Mouse (Mus musculus) ES-Bruce4 (cell line): ENCODE results near the gene Lingo2. TPM values are rescaled to one million over a fixed set of nuclear protein-coding genes. Genes with fewer than 3 reads are reported as not detected.

Source experiments
- H3K27ac ChIP-seq: 2 replicates; pipeline ENCODE4 v1.5.1; 2012; ENCODE audit warnings: low read length, inconsistent platforms; ENCODE audit not compliant: insufficient read depth
- H3K27me3 ChIP-seq: 2 replicates; pipeline ENCODE4 v1.6.1; 2012; ENCODE audit warnings: mild to moderate bottlenecking, low read length, inconsistent platforms; ENCODE audit not compliant: control insufficient read depth, poor library complexity, insufficient read depth, severe bottlenecking
- H3K36me3 ChIP-seq: 2 replicates; pipeline ENCODE4 v1.6.1; 2012; ENCODE audit warnings: inconsistent platforms, mild to moderate bottlenecking, low read length, moderate library complexity; ENCODE audit not compliant: control insufficient read depth, poor library complexity, insufficient read depth, severe bottlenecking
- H3K4me1 ChIP-seq: one replicate; pipeline ENCODE4 v1.8.1; 2011; ENCODE audit warnings: low read length; ENCODE audit not compliant: control insufficient read depth, insufficient read depth
- H3K4me3 ChIP-seq: 2 replicates; pipeline ENCODE4 v1.5.1; 2011; ENCODE audit warnings: low read depth, mild to moderate bottlenecking, low read length
- H3K9ac ChIP-seq: 2 replicates; pipeline ENCODE4 v1.6.1; 2012; ENCODE audit warnings: low read depth, mild to moderate bottlenecking, inconsistent platforms; ENCODE audit not compliant: poor library complexity, severe bottlenecking
- H3K9me3 ChIP-seq: replicated peaks from 2 replicates; pipeline ENCODE4 v1.6.1; 2012; ENCODE audit warnings: mild to moderate bottlenecking, low read length, inconsistent platforms; ENCODE audit not compliant: control insufficient read depth, poor library complexity, insufficient read depth, severe bottlenecking
- CTCF ChIP-seq: IDR thresholded peaks from one replicate; pipeline ENCODE4 v1.8.1; 2011; ENCODE audit warnings: low read depth, low read length
- EP300 ChIP-seq: IDR thresholded peaks from 2 replicates; pipeline ENCODE4 v1.6.1; 2011; ENCODE audit warnings: low read depth, low read length; ENCODE audit not compliant: insufficient read depth
- POLR2A ChIP-seq: IDR thresholded peaks from one replicate; pipeline ENCODE4 v1.8.1; 2011; ENCODE audit warnings: low read length; ENCODE audit not compliant: insufficient read depth
- polyA plus RNA-seq: library from polyadenylated mRNA; stranded (reverse); fragments of >200 nt; gene quantifications from 2 replicates; pipeline ENCODE4 v1.2.4, GENCODE M21; 2011; ENCODE audit warnings: low read depth; ENCODE audit not compliant: missing spikeins, insufficient read depth, insufficient read length

Lingo2 gene
- polyA plus RNA-seq, 1 experiment: not detected

GRCm38 (mm10) chr4:36775088-36775487 is 176.5 kb downstream of the Lingo2 start:
- Histone ChIP-seq H3K36me3 (no peaks in the 10 kb centered on the region), H3K9ac (no peak overlapping the region)
- TF ChIP-seq EP300 (no peak), CTCF (no peak), POLR2A (no peak)

GRCm38 (mm10) chr4:36730691-36731090 is 220.9 kb downstream of the Lingo2 start:
- Histone ChIP-seq H3K4me1 (no peaks in the 10 kb centered on the region), H3K27me3 (no peaks in the 10 kb centered on the region), H3K9ac (no peak overlapping the region), H3K9me3 (no peaks in the 10 kb centered on the region), H3K27ac (no peak overlapping the region), H3K36me3 (no peaks in the 10 kb centered on the region), H3K4me3 (no peak overlapping the region)
- no peak for TF ChIP-seq CTCF
- no peak for TF ChIP-seq POLR2A
- TF ChIP-seq EP300: no peak

More at GRCm38 (mm10) chr4:36775088-36775487, 176.5 kb downstream of the Lingo2 start:
- no peaks in the 10 kb centered on the region for H3K27me3 ChIP-seq
- H3K4me1 ChIP-seq: no peaks in the 10 kb centered on the region
- H3K4me3 ChIP-seq: no peak overlapping the region
- no peaks in the 10 kb centered on the region for H3K9me3 ChIP-seq
- no peak overlapping the region for H3K27ac ChIP-seq

GRCm38 (mm10) chr4:36716411-36716810 is 235.1 kb downstream of the Lingo2 start:
- Histone ChIP-seq H3K27ac (no peak overlapping the region), H3K4me3 (no peak overlapping the region), H3K4me1 (no peaks in the 10 kb centered on the region), H3K27me3 (no peaks in the 10 kb centered on the region), H3K9ac (no peak overlapping the region), H3K9me3 (no peaks in the 10 kb centered on the region), H3K36me3 (no peaks in the 10 kb centered on the region)
- no peak for TF ChIP-seq POLR2A
- no peak for TF ChIP-seq EP300
- TF ChIP-seq CTCF: no peak

GRCm38 (mm10) chr4:36698888-36699287 is 252.7 kb downstream of the Lingo2 start:
- Histone ChIP-seq H3K9ac (no peak overlapping the region), H3K4me3 (no peak overlapping the region), H3K36me3 (no peaks in the 10 kb centered on the region), H3K27me3 (no peaks in the 10 kb centered on the region), H3K9me3 (no peaks in the 10 kb centered on the region), H3K27ac (no peak overlapping the region), H3K4me1 (no peaks in the 10 kb centered on the region)
- no peak for TF ChIP-seq CTCF
- no peak for TF ChIP-seq EP300
- TF ChIP-seq POLR2A: no peak

- Histone ChIP-seq H3K4me3 (no peak overlapping the region), H3K27ac (no peak overlapping the region), H3K9me3 (no peaks in the 10 kb centered on the region), H3K36me3 (no peaks in the 10 kb centered on the region), H3K4me1 (no peaks in the 10 kb centered on the region), H3K9ac (no peak overlapping the region), H3K27me3 (no peaks in the 10 kb centered on the region)
- TF ChIP-seq EP300: no peak
- no peak for TF ChIP-seq CTCF
- no peak for TF ChIP-seq POLR2A
These were observed 254.7 kb downstream of the Lingo2 start for GRCm38 (mm10) chr4:36696810-36697209.

GRCm38 (mm10) chr4:36659920-36660319 is 291.6 kb downstream of the Lingo2 start:
- no peak overlapping the region for H3K9ac ChIP-seq
- no peaks in the 10 kb centered on the region for H3K4me1 ChIP-seq
- no peak overlapping the region for H3K27ac ChIP-seq
- no peaks in the 10 kb centered on the region for H3K27me3 ChIP-seq
- TF ChIP-seq CTCF (no peak), EP300 (no peak), POLR2A (no peak)
- no peaks in the 10 kb centered on the region for H3K9me3 ChIP-seq
- H3K4me3 ChIP-seq: no peak overlapping the region
- no peaks in the 10 kb centered on the region for H3K36me3 ChIP-seq
